In the genomic region with DNA sequence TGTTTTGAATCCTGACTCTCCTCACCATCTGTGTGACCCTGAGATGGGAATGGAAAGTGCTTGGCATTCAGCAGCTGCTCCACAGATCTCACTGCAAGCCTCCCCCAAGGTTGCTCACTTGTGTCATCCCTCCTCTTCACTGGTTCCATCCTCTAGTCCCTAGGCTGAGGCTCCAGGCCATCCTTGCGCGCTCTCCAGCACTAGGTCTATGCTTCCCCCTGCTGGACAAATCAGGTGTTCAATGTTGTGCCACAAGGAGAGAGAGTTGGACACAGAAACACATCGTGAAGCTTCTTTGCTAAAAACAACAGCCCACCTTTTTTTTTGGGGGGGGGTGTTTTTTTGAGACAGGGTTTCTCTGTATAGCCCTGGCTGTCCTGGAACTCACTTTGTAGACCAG, we compare ENCODE assay signal across 8 mouse cellular contexts. TPM values are rescaled to one million over a fixed set of nuclear protein-coding genes. Genes with fewer than 3 reads are reported as not detected.
DNase-seq lines count a peak whose midpoint lies in the region; ATAC-seq lines count a peak whose summit lies in the region.

No protein-coding gene starts in this region.

- H3K4me3 ChIP-seq in forebrain, embryonic 11.5 days (ENCODE audit: low read depth, low read length), result no peak overlapping the region
- H3K4me3 ChIP-seq in hindbrain, embryonic 15.5 days, result no peak overlapping the region

- no peak overlapping the region for H3K27ac ChIP-seq in forebrain, embryonic 11.5 days (ENCODE audit: low read depth, low read length)
- H3K27ac ChIP-seq in hindbrain, embryonic 15.5 days (replicated peaks), result no peak overlapping the region

- peak; percentile 43; the same call in 1 of the 2 replicates for ATAC-seq in forebrain, embryonic 11.5 days (replicated peaks; ENCODE audit: low FRiP score)
- peak; percentile 61; the same call in 1 of the 2 replicates for ATAC-seq in hindbrain, embryonic 15.5 days (ENCODE audit: low FRiP score, low read depth)
- no peak for ATAC-seq in erythroid progenitor cell, adult 5-6 weeks (replicated peaks; ENCODE audit: low FRiP score, poor library complexity, severe bottlenecking)

- no peaks in the 10 kb centered on the region for H3K9me3 ChIP-seq in forebrain, embryonic 11.5 days (ENCODE audit: control insufficient read depth, low read length)
- H3K9me3 ChIP-seq in hindbrain, embryonic 15.5 days, result no peaks in the 10 kb centered on the region

- H3K9ac ChIP-seq in forebrain, embryonic 11.5 days (ENCODE audit: low read length), result no peak overlapping the region
- no peak overlapping the region for H3K9ac ChIP-seq in hindbrain, embryonic 15.5 days

- peaks cover 10% of the 10 kb centered on the region; the same call in 1 of the 2 replicates for H3K27me3 ChIP-seq in forebrain, embryonic 11.5 days (ENCODE audit: control insufficient read depth, insufficient read depth, low read length)
- no peaks in the 10 kb centered on the region for H3K27me3 ChIP-seq in hindbrain, embryonic 15.5 days

- peak; percentile 30 for DNase-seq in MEL-GATA-1-ER (ENCODE audit: extremely low read depth, low read depth)
- peak; percentile 83 for DNase-seq in brain, adult 2 months (ENCODE audit: low read depth, low spot score)
- peak; percentile 84 for DNase-seq in forebrain, embryonic 11.5 days (ENCODE audit: low spot score)
- peak; percentile 46 to 66 for DNase-seq in layer of hippocampus, postnatal 36 days
- peak; percentile 68 for DNase-seq in lung, postnatal 25 days (ENCODE audit: low spot score)
- peak; percentile 71 to 81 for DNase-seq in right cerebral cortex, postnatal 10 days (ENCODE audit: low spot score in 2 of 2)

- H3K4me1 ChIP-seq in forebrain, embryonic 11.5 days (replicated peaks; ENCODE audit: control insufficient read depth, insufficient read depth, low read length), result no peaks in the 10 kb centered on the region; the same call in 1 of the 2 replicates
- peaks cover 9% of the 10 kb centered on the region for H3K4me1 ChIP-seq in hindbrain, embryonic 15.5 days (replicated peaks)

- H3K36me3 ChIP-seq in forebrain, embryonic 11.5 days (ENCODE audit: control insufficient read depth, insufficient read depth, low read length), result no peaks in the 10 kb centered on the region
- peaks cover 10% of the 10 kb centered on the region for H3K36me3 ChIP-seq in hindbrain, embryonic 15.5 days

- WGBS in forebrain, embryonic 11.5 days, result 5% methylated on average over 3 of the region's 3 CpGs
- 10% methylated on average over 3 of the region's 3 CpGs for WGBS in hindbrain, embryonic 15.5 days

- no peak overlapping the region for H3K4me2 ChIP-seq in forebrain, embryonic 11.5 days (ENCODE audit: low read depth, low read length, severe bottlenecking)
- H3K4me2 ChIP-seq in hindbrain, embryonic 15.5 days, result no peak overlapping the region

RNA-seq across cellular contexts. Expression of a gene that starts 19.6 kb away (rescaled TPM):
- polyA plus RNA-seq in forebrain, embryonic 11.5 days (2014; fragmentation: Nextera tagmentation; extraction: Ambion mirVana), result 14.9 and 15.8 TPM in 2 replicates
- 17.3 and 17.4 TPM in 2 replicates for polyA plus RNA-seq in hindbrain, embryonic 15.5 days (2015; fragmentation: Nextera tagmentation; extraction: Ambion mirVana)
- 10 to 100 TPM; 33.2 to 36.4 TPM for total RNA-seq in layer of hippocampus, postnatal 36 days (2021)
- not detected in 2 replicates for total RNA-seq in erythroid progenitor cell, adult 5-6 weeks (2015; ENCODE audit: low replicate concordance)
- not detected in 2 replicates for total RNA-seq in erythroid progenitor cell, adult 5-6 weeks (2017; ENCODE audit: low replicate concordance)

RNA-seq across cellular contexts. Expression of a gene that starts 20.1 kb away (rescaled TPM):
- polyA plus RNA-seq in forebrain, embryonic 11.5 days (2014; fragmentation: Nextera tagmentation; extraction: Ambion mirVana), result 81.2 and 83.8 TPM in 2 replicates
- 9.9 and 10.9 TPM in 2 replicates for polyA plus RNA-seq in hindbrain, embryonic 15.5 days (2015; fragmentation: Nextera tagmentation; extraction: Ambion mirVana)
- total RNA-seq in layer of hippocampus, postnatal 36 days (2021), result 1 to 10 TPM; 3.1 to 4.4 TPM
- total RNA-seq in erythroid progenitor cell, adult 5-6 weeks (2015; ENCODE audit: low replicate concordance), result not detected in 2 replicates
- total RNA-seq in erythroid progenitor cell, adult 5-6 weeks (2017; ENCODE audit: low replicate concordance), result not detected in 2 replicates

Comparison
In these comparisons a context has a peak if more than half of its experiments do, and no peak if none do; other contexts are left out.
1. DNase-seq: peak in every context shown above with its lines; median percentile 84 in forebrain, embryonic 11.5 days; 83 in brain, adult 2 months; 76 in right cerebral cortex, postnatal 10 days; 68 in lung, postnatal 25 days; 56 in layer of hippocampus, postnatal 36 days; 30 in MEL-GATA-1-ER.
2. RNA of a gene that starts 19.6 kb away (total RNA-seq): 33.2 to 36.4 TPM in layer of hippocampus, postnatal 36 days; not detected in erythroid progenitor cell, adult 5-6 weeks; every median in the first group is over 10 times any median in the second.
3. RNA of a gene that starts 20.1 kb away (total RNA-seq): 3.1 to 4.4 TPM in layer of hippocampus, postnatal 36 days; not detected in erythroid progenitor cell, adult 5-6 weeks; every median in the first group is over 4 times any median in the second.